Mouse (Mus musculus): ENCODE measurements around the gene 4933415F23Rik.

DNA sequence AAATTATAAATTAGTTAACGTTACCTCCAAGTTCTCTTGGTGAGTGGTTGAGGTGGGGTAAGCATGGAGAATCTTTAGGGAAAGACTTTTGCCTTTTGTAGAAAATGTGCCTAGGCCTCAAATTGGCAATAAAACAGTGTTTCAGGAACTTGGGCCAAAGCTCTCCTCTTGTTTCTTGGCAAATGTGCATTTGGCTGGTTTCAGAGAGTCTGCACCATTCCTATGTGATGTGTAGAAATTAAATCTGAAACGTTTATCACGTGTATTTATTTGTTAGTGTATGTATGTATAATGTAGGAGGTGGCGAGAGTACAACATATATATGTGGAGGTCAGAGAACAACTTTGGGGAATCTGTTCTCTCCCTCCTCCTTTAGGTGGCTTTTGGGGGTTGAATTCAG is 4.1 kb downstream of the 4933415F23Rik start:
- TF ChIP-seq CTCF (IDR thresholded peaks at IDR 0.05; ENCODE audit: borderline replicate concordance, extremely low read depth, insufficient read depth, insufficient read length) (no peak), POLR2A (IDR thresholded peaks at IDR 0.05; ENCODE audit: borderline replicate concordance, extremely low read depth, insufficient read depth, insufficient read length, poor library complexity, severe bottlenecking) (no peak)
